8 mouse cellular contexts compared by ENCODE assay signal in genomic region chr5:149353039-149353655, GRCm38 (mm10). TPM values are rescaled to one million over a fixed set of nuclear protein-coding genes. Genes with fewer than 3 reads are reported as not detected.
DNase-seq lines count a peak whose midpoint lies in the region; ATAC-seq and TF ChIP-seq lines count a peak whose summit lies in the region.

No protein-coding gene starts in this region.

- TF ChIP-seq CTCF in layer of hippocampus, adult 2 months (conservative IDR thresholded peaks at IDR 0.05) = no peak

- H3K4me1 ChIP-seq in liver, embryonic 12.5 days = peaks cover 40% of the 10 kb centered on the region
- peaks cover 16% of the 10 kb centered on the region for H3K4me1 ChIP-seq in heart, embryonic 15.5 days (replicated peaks)
- H3K4me1 ChIP-seq in limb, embryonic 15.5 days = peaks cover 13% of the 10 kb centered on the region
- H3K4me1 ChIP-seq in neural tube, embryonic 14.5 days (ENCODE audit: control insufficient read depth, insufficient read depth, low read length) = peaks cover 10% of the 10 kb centered on the region

- no peaks in the 10 kb centered on the region for H3K36me3 ChIP-seq in liver, embryonic 12.5 days
- no peaks in the 10 kb centered on the region for H3K36me3 ChIP-seq in heart, embryonic 15.5 days
- H3K36me3 ChIP-seq in limb, embryonic 15.5 days = no peaks in the 10 kb centered on the region
- H3K36me3 ChIP-seq in neural tube, embryonic 14.5 days (ENCODE audit: control insufficient read depth, insufficient read depth, low read length) = no peaks in the 10 kb centered on the region

- no peak; the same call in 1 of the 2 replicates for ATAC-seq in liver, embryonic 12.5 days
- 0 out of 2 replicates have a peak, but pooled peaks have one; percentile 37 for ATAC-seq in erythroblast, adult 5-6 weeks (replicated peaks; ENCODE audit: low FRiP score, poor library complexity, severe bottlenecking)
- peak; percentile 84 for ATAC-seq in heart, embryonic 15.5 days (replicated peaks; ENCODE audit: insufficient number of reproducible peaks, insufficient read depth, low FRiP score, low read depth)
- ATAC-seq in limb, embryonic 15.5 days (ENCODE audit: insufficient number of reproducible peaks, low FRiP score, low TSS enrichment, low read depth) = peak; percentile 69; the same call in 1 of the 2 replicates
- ATAC-seq in neural tube, embryonic 14.5 days (ENCODE audit: low read depth) = peak; percentile 84

- no peaks in the 10 kb centered on the region for H3K9me3 ChIP-seq in liver, embryonic 12.5 days (replicated peaks)
- H3K9me3 ChIP-seq in heart, embryonic 15.5 days (replicated peaks) = no peaks in the 10 kb centered on the region
- no peaks in the 10 kb centered on the region for H3K9me3 ChIP-seq in limb, embryonic 15.5 days
- H3K9me3 ChIP-seq in neural tube, embryonic 14.5 days (ENCODE audit: control insufficient read depth, low read length) = no peaks in the 10 kb centered on the region

- no peak overlapping the region for H3K4me2 ChIP-seq in liver, embryonic 12.5 days
- peak overlapping the region; percentile 36 for H3K4me2 ChIP-seq in heart, embryonic 15.5 days
- peak overlapping the region; percentile 17; the same call in 1 of the 2 replicates for H3K4me2 ChIP-seq in limb, embryonic 15.5 days
- no peak overlapping the region; the same call in 1 of the 2 replicates for H3K4me2 ChIP-seq in neural tube, embryonic 14.5 days (ENCODE audit: low read depth, low read length)

- DNase-seq in liver = peak; percentile 68
- peak; percentile 73 for DNase-seq in brain, adult 2 months (ENCODE audit: low read depth, low spot score)
- DNase-seq in layer of hippocampus, adult 2 months (ENCODE audit: low spot score in 2 of 2) = no peak

- WGBS in liver, embryonic 12.5 days (ENCODE audit: insufficient replicate concordance) = 60% methylated on average over 14 of the region's 14 CpGs
- 14% methylated on average over 14 of the region's 14 CpGs for WGBS in heart, embryonic 15.5 days
- 11% methylated on average over 14 of the region's 14 CpGs for WGBS in limb, embryonic 15.5 days
- WGBS in neural tube, embryonic 14.5 days = 15% methylated on average over 14 of the region's 14 CpGs

- H3K27me3 ChIP-seq in liver, embryonic 12.5 days (replicated peaks) = no peaks in the 10 kb centered on the region
- H3K27me3 ChIP-seq in heart, embryonic 15.5 days = no peaks in the 10 kb centered on the region
- H3K27me3 ChIP-seq in limb, embryonic 15.5 days = no peaks in the 10 kb centered on the region
- H3K27me3 ChIP-seq in neural tube, embryonic 14.5 days (ENCODE audit: control insufficient read depth, insufficient read depth, low read length) = no peaks in the 10 kb centered on the region

- no peak overlapping the region for H3K4me3 ChIP-seq in liver, embryonic 12.5 days
- no peak overlapping the region for H3K4me3 ChIP-seq in heart, embryonic 15.5 days
- H3K4me3 ChIP-seq in limb, embryonic 15.5 days = no peak overlapping the region
- H3K4me3 ChIP-seq in neural tube, embryonic 14.5 days (ENCODE audit: low read depth, low read length) = no peak overlapping the region
- H3K4me3 ChIP-seq in layer of hippocampus, adult 2 months = no peak overlapping the region

- H3K9ac ChIP-seq in liver, embryonic 12.5 days = no peak overlapping the region
- H3K9ac ChIP-seq in heart, embryonic 15.5 days = no peak overlapping the region
- H3K9ac ChIP-seq in limb, embryonic 15.5 days = no peak overlapping the region
- no peak overlapping the region for H3K9ac ChIP-seq in neural tube, embryonic 14.5 days (replicated peaks; ENCODE audit: low read depth, low read length)

- no peak overlapping the region for H3K27ac ChIP-seq in liver, embryonic 12.5 days
- H3K27ac ChIP-seq in heart, embryonic 15.5 days = peak overlapping the region; percentile 62
- peak overlapping the region; percentile 69 for H3K27ac ChIP-seq in limb, embryonic 15.5 days
- H3K27ac ChIP-seq in neural tube, embryonic 14.5 days (ENCODE audit: low read depth, low read length) = peak overlapping the region; percentile 67
- no peak overlapping the region for H3K27ac ChIP-seq in layer of hippocampus, adult 2 months

RNA-seq across cellular contexts. Expression of gene Medag, which starts 58.4 kb away (rescaled TPM):
- polyA plus RNA-seq in liver, embryonic 12.5 days (2016; fragmentation: Nextera tagmentation; extraction: Ambion mirVana) = 0.35 and 0.57 TPM in 2 replicates
- total RNA-seq in erythroblast, adult 5-6 weeks (2015; ENCODE audit: low replicate concordance) = not detected in 2 replicates
- not detected in 2 replicates for total RNA-seq in erythroblast, adult 5-6 weeks (2017; ENCODE audit: low replicate concordance)
- polyA plus RNA-seq in heart, embryonic 15.5 days (2015; fragmentation: Nextera tagmentation; extraction: Ambion mirVana) = 1.9 and 2.0 TPM in 2 replicates
- polyA plus RNA-seq in limb, embryonic 15.5 days (2015; fragmentation: Nextera tagmentation; extraction: Ambion mirVana) = 4.2 and 4.8 TPM in 2 replicates
- 1.9 and 2.1 TPM in 2 replicates for polyA plus RNA-seq in neural tube, embryonic 14.5 days (2014; fragmentation: Nextera tagmentation; extraction: Ambion mirVana)
- total RNA-seq in layer of hippocampus, adult 2 months (2021) = 1 to 10 TPM; 3.9 to 4.0 TPM

Comparison
In these comparisons a context has a peak if more than half of its experiments do, and no peak if none do; other contexts are left out.
1. DNase-seq: peak in liver (single experiment) and brain, adult 2 months (single experiment); none in layer of hippocampus, adult 2 months (0 of 2).
2. H3K27ac ChIP-seq: peak in heart, embryonic 15.5 days (single experiment), limb, embryonic 15.5 days (single experiment) and neural tube, embryonic 14.5 days (single experiment); none in liver, embryonic 12.5 days (single experiment) and layer of hippocampus, adult 2 months (single experiment).
3. H3K4me2 ChIP-seq: peak in heart, embryonic 15.5 days (single experiment) and limb, embryonic 15.5 days (single experiment); none in liver, embryonic 12.5 days (single experiment) and neural tube, embryonic 14.5 days (single experiment).